Mouse (Mus musculus) ovary, postnatal 10 days (tissue): Measurements from ENCODE around the gene Nt5c2.

Experiments
- DNase-seq: peaks from one replicate; pipeline ENCODE4 v3.0.0; 2022; ENCODE audit warnings: low spot score

The Nt5c2 gene

DNA sequence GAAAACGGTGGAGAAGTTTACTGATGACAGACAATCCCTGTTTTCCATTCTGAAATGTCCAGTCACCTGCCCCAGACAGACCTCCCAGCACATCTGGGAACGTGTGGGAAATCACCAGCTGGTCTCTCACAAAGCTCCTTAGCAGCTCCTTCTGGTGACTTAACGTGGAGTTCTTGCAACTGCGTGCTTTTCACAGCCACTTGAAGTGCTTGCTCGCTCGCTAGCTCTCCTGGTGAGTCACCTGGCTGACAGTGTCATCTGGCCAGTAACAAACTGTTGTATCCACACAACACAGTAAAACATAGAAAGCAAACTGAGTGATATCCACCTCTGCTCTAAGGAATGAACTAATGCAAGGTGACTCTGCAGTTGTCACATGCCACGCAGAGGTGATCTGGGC lies 128.1 kb downstream of the Nt5c2 start:
- no peak for DNase-seq

DNA sequence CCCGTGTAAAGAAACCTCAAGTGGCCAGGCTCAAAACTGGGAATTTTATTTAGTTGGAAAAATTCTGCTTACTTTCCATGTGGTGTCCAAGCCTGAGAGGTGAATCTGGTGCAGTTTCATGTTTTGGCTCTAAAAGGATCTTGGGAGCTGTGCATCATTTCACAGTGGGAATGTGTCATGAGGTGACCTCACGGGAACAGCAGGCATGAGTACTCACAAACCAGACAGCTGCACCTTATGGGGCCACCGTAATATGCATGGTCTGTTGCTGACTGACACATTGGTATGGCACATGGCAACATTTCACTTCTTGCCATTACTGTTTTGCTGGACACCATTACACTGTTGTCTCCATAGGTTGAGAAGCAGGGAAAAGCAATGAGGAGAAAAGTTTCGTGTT lies 129.6 kb downstream of the Nt5c2 start:
- no peak for DNase-seq

DNA sequence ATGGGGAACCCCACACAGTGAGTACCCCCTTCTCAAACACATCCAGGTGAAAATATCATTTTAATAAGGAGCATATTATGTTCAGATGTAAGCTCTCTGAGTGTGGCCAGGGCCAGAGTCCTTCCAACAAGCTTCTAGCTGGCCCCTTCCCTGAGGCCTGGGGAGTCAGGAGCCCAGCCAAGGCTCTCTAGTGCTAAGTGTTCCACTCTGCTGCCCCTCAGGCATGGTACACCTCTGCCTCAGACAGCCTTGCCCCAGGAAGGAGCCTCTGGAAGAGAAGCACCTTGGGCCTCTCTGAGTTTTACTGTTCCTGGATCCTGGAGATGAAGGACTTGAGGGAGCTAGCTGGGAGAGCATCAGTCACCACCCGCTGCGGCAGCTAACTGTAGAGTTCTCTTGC lies 135.1 kb downstream of the Nt5c2 start:
- DNase-seq: no peak

DNA sequence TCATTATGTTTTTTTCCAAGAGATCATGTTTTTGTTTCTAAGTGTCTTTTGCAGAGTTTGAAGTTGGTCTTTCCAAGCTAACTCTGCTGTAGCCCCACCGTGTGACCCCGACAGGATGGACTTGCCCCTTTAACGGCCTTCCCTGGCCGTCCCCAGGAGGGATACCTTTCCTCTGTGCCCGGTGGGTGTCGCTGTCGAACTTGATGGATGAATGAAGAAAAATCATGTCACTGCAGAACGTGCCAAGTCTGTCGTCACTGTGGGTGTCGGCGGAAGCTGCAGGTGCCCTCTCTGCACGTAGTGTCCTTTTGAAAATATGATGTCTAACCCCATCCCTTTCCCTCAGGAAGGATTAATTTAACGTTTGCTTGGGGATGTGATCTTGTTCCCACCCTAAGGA lies 136.6 kb downstream of the Nt5c2 start:
- no peak for DNase-seq

DNA sequence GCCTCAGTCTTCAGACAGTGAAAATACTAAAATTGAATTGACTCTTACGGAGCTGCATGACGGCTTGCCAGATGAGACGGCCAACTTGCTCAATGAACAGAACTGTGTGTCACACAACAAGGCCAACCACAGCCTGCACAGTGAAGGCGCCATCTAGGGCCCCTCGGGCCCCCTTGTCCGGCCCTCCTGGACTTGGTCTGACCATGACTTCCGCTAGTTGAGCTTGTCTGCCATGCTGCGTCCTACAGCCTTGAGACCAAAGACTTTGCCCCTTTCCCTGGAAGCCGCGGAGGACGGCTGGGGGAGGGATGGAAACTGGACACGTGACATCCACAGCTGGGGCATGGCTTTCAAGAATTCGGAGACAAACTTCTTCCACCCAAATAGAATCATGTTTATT lies 137.1 kb downstream of the Nt5c2 start:
- DNase-seq: no peak

DNA sequence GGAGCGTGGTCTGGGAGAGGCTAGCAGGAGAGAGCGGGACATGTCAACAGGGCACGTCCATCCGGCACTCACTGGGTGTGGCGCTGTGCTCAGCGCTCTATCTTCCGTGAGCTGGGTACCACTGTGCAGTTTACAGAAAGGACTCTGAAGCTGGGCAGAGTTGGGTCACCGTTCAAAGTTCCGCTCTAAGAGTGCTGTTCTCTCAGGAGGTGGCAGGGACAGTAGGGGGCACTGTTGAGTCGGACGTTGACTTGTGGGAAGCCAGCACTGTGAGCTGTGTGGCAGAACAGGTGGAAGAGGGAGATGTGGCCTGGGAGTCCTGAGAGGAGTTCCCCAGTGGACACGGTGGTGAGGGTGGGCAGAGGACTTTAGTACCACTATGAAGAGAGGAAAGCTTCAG lies 139.2 kb downstream of the Nt5c2 start:
- DNase-seq: peak; percentile 77

DNA sequence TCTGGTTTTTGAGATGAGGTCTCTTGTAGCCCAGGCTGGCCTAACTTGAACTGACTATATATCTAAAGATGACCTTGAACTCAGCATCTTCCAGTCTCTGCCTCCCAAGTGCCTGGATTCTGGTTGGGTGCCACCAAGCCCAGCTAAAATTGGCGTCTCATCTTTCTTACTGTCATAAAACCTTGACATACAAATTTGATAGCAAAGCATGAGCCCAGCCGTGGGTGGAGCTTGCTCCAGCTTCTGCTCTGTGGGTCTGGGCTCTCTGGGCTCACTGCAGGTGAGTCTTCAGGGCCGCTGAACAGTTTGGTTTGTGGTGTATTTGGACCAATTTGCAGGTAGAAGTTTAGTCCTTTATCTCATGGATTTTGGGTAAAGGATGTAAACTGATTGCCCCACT lies 141.0 kb downstream of the Nt5c2 start:
- no peak for DNase-seq

DNA sequence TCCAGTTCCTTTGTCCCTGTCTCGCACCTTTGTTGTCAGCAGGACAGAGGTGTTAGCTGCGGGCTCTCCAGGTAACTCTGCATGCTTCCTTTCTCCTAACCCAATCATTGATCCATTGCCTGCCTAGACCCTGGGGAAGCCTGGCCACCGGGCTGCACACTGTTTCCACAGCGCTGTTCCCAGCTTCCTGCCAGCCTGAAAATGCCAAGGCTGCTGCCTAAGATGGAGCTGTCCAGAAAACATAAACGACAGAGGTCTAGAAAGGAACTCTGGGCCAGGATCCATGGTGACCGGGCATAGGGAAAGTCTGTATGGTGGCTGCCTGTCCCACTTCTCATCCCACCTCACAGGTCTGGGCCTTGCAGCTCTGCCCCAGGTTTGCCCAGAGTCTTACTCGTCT lies 143.3 kb downstream of the Nt5c2 start:
- no peak for DNase-seq

DNA sequence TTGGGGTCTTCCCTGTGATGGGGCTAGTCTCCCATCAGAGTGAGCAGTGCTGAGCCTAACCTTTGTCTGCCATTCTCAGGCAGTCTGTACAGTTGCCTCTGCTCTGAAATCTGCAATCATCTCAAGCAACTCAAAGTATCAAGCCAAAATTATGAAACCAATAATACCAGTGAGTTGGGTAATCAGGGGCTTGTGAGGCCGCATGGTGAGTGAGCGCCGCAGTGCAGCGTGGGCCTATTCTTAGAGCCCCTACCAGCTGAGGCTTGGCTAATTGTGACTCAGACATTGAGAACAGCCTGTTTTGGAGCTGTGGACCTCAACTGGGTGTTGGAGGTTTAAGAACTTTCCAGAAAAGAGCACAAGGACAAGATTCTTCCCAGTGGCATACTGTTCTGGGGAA lies 143.9 kb downstream of the Nt5c2 start:
- DNase-seq: no peak

DNA sequence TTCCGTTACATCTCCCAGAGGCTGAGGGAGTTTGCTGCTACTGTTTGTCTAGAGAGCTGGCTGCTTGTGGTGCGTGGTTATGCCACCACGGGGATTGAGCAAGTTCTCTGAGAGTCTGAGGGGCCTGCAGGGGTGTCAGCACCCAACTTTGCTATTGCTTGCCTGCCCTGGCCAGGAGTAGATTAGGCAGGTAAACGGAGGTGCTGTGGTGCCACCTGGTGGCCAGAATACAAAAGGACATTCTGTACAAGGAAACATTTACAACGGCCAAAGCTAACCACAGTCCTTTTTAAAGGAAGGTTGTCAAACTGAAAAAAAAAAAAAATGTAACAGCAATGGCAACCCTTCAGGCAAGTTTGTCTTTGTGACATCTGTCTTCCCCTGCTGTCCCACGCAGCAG lies 145.4 kb downstream of the Nt5c2 start:
- DNase-seq: peak; percentile 69

DNA sequence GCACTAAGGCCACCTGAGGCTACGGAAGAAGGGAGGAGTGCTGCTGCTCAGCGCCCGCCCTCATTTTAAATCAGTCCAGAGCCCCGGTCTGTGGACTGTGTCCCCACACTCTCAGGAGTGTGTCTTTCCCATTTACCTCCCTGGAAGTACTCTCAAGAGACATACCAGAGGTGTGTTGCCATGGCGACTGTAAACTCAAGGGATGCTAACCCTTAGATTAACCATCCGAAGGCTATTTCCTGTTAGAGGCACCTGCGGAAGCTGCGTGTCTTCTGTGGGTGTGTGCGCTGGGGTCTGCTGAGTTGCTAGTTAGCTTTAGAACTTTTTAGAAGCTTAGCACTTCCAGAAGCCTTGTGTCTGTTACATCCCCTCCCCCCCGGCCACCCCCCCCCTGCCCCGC lies 145.9 kb downstream of the Nt5c2 start:
- no peak for DNase-seq

DNA sequence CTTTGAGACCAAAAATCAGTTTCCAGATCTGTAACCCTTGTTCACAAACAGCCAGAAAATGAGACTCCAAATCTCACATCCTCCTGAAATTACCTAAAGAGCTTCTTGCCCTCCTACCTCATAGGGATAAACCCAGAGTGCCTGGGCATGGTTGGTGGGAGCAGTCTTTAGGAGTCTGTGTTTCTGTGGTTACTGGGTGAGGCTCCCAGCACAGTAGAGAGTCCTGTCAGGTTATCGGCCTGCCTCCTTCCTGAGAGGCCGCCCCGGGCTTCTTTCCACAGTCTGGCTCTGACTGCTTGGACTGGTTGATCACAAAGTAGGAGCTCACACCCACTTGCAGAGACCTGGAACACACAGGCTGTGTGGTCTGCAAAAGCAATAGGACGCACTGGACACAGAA lies 149.6 kb downstream of the Nt5c2 start:
- DNase-seq: no peak

DNA sequence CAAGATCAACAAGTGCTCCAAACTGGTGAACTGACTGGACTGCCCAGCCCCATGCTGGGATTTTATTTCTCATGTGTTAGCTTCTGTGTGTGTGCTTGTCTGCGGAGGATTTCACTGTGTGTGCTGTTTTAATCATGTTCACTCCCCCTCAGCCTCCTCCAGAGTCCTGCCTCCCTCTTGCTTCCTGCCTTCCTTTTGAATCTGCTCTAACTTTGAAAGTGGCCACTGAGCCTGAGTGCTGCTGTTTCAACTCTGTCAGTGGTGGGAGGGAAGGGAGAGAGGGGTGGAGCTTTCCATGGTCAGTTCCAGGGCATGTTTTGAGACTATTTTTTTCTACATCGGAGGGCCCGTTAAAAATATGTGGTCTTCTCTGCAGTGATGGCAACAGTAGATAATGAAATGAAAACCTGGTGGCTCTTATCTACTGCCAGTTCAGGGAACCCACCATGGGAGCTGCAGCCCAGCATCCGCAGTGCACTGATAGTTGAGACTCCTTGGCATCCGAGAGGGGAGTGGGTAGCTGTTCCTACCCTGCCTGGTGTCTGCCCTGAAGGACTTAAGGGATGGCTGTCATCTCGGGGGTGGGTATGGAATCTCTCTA lies 150.1 kb downstream of the Nt5c2 start:
- DNase-seq: no peak

DNA sequence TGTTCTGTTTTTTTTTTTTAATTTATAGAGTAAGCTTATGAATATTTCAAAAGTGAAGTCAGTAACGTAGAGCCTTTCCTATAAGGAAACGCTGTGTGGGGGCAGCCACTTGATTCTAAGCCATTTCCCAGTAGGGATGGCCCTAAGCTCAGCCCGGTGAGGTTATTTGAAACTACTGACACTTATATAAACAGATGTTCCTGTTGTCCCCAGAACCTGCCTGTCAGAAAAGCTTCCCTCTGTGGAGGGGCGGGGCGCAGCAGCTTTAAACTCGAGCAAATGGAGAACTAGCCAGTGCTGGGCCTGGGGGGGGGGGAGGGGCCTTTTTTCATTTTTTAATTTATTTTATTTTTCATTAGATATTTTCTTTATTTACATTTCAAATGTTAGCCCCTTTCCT lies 150.9 kb downstream of the Nt5c2 start:
- DNase-seq: no peak

DNA sequence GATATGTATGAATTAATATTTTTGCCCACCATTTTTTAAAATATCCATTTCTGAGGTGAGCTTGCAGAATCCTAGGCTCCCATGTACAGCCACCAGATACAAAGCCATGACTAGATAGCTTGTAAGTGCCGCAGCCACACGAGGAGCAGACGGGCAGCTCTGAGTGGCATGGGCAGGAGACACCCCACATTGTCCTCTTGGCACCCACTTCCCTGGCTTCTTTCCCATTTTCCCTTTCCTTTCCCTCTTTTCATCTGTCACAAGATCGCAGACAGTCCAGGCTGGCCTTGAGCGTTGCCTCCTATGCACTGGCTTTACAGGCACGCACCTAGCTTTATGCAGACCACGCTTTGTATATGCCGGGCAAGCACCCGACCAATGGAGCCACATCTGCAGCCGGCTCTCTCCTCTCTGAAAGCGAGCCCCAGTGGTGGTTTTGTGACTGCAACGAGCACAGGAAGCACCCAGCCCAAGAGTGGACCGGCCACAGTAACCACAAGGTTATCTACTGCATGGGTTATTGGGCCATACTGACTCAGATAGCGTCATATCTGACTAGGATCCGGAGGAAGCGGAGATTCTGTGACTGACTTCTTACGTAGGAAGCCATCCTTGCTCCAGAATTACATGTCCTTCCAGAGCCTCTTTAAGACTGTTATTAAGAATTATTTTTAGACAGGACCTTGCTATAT lies 151.6 kb downstream of the Nt5c2 start:
- DNase-seq: no peak

DNA sequence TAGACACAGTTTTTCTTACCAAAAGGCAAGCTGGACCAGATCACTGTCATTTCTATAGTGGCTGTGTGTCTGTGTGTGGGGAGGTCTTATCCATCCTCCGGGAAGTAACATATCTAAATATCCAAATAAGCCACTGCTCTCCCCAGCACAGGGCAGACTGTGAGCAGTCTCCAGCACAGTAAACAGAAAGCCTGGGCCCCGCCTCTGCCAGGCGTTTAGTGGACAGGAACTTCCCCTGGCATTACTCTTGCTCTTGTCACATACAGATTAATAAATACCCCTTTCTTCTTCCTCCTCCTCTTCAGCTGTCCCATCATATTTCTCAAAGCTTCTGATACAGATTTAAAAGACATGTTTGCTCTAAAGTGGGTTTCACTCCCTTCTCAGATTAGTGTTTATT lies 152.4 kb downstream of the Nt5c2 start:
- DNase-seq: no peak

DNA sequence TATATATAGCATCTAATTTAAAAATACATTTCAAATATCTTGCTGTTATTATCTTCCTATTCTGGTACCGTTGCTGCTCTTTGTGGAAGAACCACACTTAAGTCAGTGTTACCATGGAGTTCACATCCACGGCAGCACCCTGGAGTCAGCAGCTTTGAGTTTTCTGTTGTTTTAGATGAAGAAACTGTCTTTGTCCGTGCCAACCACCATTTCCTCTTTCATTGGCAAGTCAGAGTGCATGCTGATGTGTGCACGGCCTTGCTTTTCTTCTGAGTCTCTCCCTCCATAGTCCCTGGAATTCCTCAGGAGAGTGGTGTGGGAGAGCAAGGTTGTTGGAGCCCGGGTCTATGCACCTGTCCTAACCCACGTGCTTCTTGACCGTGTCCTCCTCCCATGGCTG lies 156.8 kb downstream of the Nt5c2 start:
- no peak for DNase-seq

DNA sequence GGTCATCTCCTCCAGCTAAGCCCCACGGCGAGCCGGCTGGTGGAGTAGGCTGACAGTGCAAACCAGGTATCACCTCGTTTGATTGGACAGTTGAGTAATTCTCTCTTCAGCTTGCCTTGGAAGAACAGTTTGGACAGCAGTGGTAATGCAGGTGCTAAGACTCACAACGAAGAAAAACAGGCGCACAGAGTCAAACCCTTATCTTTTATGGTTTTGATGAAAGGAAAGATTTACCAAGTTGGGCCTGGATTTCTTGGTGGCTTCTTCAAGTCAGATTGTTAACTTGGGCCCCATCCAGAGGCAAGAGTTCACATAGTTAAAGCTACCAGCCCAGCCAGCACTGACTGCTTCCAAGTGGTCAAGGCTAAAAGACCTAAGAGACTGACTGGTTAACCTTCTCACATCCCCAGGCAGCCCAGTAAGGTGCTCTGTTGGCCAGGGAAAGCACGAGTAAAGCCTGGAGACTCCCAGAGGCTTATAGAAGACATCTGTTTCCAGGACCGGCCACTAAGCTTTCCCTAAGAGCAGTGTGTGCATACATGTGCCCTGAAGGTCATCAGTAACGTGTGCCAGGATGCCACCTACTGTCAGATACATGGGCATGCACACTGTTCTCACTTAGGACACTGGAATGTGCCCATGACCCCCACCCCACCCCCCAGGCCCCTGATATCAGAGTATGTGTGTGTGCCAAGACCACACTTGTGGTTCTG lies 157.5 kb downstream of the Nt5c2 start:
- no peak for DNase-seq

DNA sequence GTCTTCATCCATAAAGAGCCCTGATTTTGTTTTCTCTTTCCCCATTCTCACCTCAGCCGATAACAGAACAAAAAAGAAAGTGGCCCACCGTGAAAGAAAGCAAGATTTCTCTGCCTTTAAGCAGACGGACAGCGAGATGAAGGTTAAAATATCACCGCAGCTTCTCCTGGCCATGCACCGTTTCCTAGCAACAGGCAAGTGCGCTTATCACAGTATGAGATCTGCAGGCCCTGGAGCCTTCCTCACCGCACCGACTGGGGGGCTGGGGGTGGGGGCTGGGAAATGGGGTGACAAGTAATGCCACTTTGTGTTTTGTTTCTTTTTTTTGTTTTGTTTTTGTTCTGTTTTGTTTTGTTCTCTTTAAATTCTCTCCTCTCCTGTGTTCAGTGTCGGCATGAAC lies 158.2 kb downstream of the Nt5c2 start:
- no peak for DNase-seq

DNA sequence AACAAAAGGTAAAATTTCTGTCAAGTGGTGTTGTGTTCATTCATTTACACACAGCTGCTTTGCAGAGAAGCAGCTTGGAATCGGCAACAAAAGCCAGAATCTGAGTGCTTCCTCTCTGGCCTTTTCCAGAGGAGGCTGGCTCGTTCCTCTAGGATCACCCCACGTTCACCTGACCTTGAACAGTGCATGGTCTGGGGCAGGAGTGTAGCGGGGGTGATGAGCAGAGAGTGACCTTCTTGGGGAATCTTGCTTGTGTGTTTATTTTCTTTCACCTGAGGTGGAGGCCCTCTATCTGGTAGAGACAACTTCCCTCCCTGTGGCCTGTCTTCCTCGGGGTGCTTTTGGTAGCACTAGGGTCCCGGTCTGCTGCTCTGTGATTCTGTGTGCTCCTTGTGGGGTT lies 158.7 kb downstream of the Nt5c2 start:
- DNase-seq: no peak

DNA sequence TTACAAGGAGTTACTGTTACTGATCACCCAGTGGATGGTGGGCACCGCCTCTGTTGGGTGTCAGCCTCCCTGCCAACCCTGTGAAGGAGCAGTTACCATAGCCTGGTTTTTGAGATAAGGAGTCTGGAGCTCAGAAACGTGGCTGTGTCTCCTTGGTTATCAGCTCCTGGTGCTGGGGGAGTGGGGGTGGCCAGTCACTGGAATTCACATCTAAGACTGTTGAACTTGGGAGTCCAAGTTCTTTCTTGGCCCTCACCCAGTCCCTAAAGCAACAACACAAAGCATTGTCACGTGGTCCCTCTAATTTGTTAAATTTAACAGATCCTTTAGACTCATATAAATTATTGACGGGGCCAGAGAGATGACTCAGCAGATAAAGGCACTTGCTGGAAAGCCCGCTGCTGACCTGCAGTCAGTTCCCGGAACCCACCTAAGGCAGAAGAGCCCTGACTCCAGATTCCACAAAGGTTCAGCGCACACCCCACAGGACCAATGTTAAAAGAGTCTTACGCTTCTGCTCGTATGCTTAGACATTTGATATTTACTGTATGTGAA lies 165.4 kb downstream of the Nt5c2 start:
- no peak for DNase-seq

DNA sequence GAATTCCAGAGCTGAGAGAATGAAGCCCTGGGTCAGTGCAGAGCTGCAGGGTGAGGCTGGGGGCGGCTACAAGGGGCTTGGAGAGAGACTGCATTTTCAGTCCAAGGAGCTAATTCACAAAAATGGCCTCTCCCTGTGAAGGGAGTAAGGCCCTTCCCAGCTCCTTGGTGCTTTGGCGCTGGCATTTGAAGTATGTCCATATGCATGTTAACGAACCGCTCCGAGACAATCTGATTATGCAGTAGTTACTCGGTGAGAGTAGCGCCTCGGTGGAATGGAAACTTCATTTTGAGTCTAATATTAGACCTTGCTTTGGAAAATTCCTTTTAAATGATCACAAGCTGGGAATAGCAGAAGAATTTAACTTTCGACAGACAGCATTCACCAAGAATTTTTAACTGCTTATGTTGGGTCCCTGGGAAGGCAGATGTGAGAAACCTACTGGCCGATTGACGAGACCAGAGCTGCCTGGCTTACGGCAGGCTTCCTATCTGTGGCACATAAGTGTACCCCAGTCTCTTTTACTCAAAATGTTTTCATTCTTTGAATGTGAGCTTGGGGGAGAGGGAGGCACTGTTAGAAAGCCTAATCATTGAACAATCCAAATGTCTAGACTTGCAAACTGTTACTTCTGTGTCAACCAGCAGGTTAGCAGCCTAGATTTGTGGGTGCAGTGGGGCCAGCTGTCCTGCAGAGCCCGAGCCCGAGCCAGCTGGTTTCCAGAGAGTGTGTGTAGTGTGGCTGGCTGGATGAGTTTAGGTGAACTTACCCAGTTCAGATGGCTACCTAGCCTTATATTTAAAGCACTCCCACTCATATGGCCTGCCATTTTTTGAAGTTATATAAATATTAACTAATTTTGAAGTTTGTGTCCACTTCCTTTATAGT lies 166.3 kb downstream of the Nt5c2 start:
- DNase-seq: no peak
